Mouse (Mus musculus): ENCODE results near the gene Gm3383. TPM values are rescaled to one million over a fixed set of nuclear protein-coding genes. Genes with fewer than 3 reads are reported as not detected.
"Not testable (repeated sequence)": the region's sequence is repeated elsewhere in the genome, so short reads cannot be mapped to it uniquely, and the experiment has no call there.

Gm3383 gene
- 1.3 and 1.7 TPM in 2 replicates for polyA plus RNA-seq (2014; fragmentation: Nextera tagmentation; extraction: Ambion mirVana)

DNA sequence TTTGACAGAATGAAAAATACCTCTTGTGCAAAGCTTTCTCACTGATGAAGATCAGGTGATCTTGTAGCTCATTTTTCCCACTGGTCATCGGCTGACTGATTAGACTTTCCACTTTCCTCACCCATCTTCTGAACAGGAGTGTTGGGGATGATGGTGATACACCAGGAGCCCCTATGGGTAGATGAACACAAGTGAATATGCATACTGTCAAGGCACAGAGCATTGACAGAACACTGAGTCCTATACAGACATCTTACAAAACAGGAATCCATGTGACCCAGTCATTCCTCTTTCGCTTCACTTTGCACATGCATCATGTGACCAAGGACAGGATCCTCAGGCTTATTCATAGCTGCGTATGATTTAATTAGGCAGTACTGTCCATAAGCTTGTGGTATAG, at the start of gene Gm3383:
TSS of gene Gm3383 (minus strand) at position 101 of the 400 bp plus-strand sequence.
- H3K9me3 ChIP-seq (ENCODE audit: control insufficient read depth, low read length); DNase-seq (ENCODE audit: low spot score); H3K27me3 ChIP-seq (ENCODE audit: control insufficient read depth, insufficient read depth, low read length); H3K27ac ChIP-seq (ENCODE audit: low read depth, low read length); H3K36me3 ChIP-seq (ENCODE audit: control insufficient read depth, insufficient read depth, low read length); H3K4me1 ChIP-seq (replicated peaks; ENCODE audit: control insufficient read depth, insufficient read depth, low read length); H3K4me3 ChIP-seq (ENCODE audit: low read depth, low read length); H3K4me2 ChIP-seq (replicated peaks; ENCODE audit: low read depth, low read length); ATAC-seq (ENCODE audit: low FRiP score); H3K9ac ChIP-seq (ENCODE audit: low read depth, low read length): not testable (repeated sequence)
- no CpG with 5 or more reads among the region's 3 CpGs for WGBS

DNA sequence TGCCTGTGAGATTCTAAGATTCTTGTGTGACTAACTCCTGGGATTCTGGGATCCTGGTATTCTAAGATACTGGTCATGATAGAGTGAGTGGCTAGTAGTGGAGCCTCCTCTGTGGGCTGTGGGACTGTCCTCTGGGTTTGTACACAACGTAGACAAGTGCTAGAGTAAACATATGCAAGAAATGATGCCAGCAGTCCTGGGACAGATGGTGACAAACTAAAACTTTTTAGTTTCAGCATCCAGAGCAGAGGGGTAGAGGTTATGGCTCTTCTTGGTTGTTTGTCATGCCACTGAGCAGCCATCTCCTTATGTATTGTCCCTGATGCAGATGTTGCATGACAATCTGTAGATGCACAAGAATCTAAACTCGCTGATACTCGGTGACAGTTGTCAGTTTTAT, 48.1 kb upstream of the Gm3383 start:
- H3K27ac ChIP-seq (ENCODE audit: low read depth, low read length); DNase-seq (ENCODE audit: low spot score); H3K27me3 ChIP-seq (ENCODE audit: control insufficient read depth, insufficient read depth, low read length); H3K9me3 ChIP-seq (ENCODE audit: control insufficient read depth, low read length); ATAC-seq (ENCODE audit: low FRiP score); H3K9ac ChIP-seq (ENCODE audit: low read depth, low read length); H3K36me3 ChIP-seq (ENCODE audit: control insufficient read depth, insufficient read depth, low read length); H3K4me3 ChIP-seq (ENCODE audit: low read depth, low read length); H3K4me2 ChIP-seq (replicated peaks; ENCODE audit: low read depth, low read length); H3K4me1 ChIP-seq (replicated peaks; ENCODE audit: control insufficient read depth, insufficient read depth, low read length): not testable (repeated sequence)
- WGBS: 88% methylated on average over 3 of the region's 3 CpGs

DNA sequence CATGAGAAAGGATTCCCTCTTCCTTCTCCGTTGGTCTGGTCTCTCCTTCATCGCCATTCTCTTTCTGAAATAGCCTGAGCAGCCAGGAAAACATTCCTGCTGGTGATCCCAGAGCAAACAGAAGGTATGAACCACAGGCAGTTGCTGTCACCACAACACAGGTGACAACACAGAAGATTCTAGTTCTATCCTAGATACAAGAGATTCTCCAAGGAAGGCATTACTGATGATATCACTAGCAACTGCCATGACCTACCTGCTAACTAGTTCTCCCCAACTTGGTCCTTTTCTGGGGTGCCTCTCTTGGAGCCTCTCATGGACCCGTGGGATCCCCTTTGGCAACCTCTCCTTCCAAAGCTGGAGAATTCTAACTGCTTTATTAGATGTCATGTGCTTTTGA, 22.4 kb upstream of the Gm3383 start, which contains the start of gene Gm3424:
TSS of gene Gm3424 (minus strand) at position 101 of the 400 bp plus-strand sequence.
- H3K9me3 ChIP-seq (ENCODE audit: control insufficient read depth, low read length): not testable (repeated sequence)
- no CpG with 5 or more reads among the region's 3 CpGs for WGBS

DNA sequence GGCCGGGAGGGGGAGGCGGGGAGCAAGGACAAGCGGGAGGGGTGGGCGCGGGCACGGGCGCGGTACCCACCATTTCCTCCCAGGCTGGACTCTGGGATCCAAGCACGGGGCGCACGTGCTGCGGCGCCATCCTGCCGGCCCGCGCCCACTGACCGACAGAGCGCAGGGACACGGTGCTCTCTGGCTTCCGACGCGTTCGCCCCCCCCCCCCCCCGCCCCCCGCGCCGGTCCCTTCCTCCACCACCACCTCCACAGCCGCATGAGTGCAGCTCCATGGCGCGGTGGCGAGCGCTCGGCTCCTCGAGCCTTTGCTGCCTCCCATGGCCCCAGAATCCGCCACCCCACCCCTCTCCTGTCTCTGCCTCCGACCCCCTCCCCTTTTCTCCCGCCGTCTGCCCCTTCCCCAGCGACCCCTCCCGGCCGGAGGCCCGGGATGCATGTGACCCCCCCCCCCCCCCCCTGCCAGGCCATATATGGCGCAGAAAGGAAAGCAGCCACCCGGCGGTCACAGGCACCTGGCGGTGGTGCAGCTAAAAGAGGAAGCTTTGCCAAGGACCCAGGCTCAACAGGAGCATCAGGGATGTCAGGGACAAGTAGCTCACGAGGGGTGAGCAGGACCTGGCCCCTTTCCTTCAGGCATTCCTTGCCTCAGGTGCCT, 5.0 kb upstream of the Gm3383 start:
- not testable (repeated sequence) for H3K9me3 ChIP-seq (ENCODE audit: control insufficient read depth, low read length); H3K36me3 ChIP-seq (ENCODE audit: control insufficient read depth, insufficient read depth, low read length); H3K4me1 ChIP-seq (replicated peaks; ENCODE audit: control insufficient read depth, insufficient read depth, low read length); H3K27ac ChIP-seq (ENCODE audit: low read depth, low read length); DNase-seq (ENCODE audit: low spot score); H3K4me3 ChIP-seq (ENCODE audit: low read depth, low read length); H3K9ac ChIP-seq (ENCODE audit: low read depth, low read length); H3K27me3 ChIP-seq (ENCODE audit: control insufficient read depth, insufficient read depth, low read length); H3K4me2 ChIP-seq (replicated peaks; ENCODE audit: low read depth, low read length)
- peak; percentile 72; the same call in 1 of the 2 replicates for ATAC-seq (ENCODE audit: low FRiP score)
- WGBS: no CpG with 5 or more reads among the region's 47 CpGs

More for the DNA sequence above, 22.4 kb upstream of the Gm3383 start, which contains the start of gene Gm3424:
- not testable (repeated sequence) for H3K4me2 ChIP-seq (replicated peaks; ENCODE audit: low read depth, low read length); H3K27me3 ChIP-seq (ENCODE audit: control insufficient read depth, insufficient read depth, low read length); DNase-seq (ENCODE audit: low spot score); ATAC-seq (ENCODE audit: low FRiP score); H3K4me1 ChIP-seq (replicated peaks; ENCODE audit: control insufficient read depth, insufficient read depth, low read length); H3K4me3 ChIP-seq (ENCODE audit: low read depth, low read length); H3K9ac ChIP-seq (ENCODE audit: low read depth, low read length); H3K27ac ChIP-seq (ENCODE audit: low read depth, low read length); H3K36me3 ChIP-seq (ENCODE audit: control insufficient read depth, insufficient read depth, low read length)

DNA sequence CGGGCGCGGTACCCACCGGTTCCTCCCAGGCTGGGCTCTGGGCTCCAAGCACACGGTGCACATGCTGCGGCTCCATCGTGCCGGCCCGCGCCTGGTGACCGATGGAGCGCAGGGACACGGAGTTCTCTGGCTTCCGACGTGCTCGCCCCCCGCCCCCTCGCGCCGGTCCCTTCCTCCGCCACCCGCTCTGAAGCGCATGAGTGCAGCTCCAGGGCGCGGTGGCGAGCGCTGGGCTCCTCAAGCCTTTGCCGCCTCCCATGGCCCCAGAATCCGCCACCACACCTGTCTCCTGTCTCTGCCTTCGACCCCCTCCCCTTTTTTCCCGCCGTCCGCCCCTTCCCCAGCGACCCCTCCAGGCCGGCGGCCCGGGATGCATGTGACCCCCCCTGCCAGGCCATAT, 66.3 kb downstream of the Gm3383 start, which contains the start of gene Gm3373:
TSS of gene Gm3373 (minus strand) at position 101 of the 400 bp plus-strand sequence.
- not testable (repeated sequence) for H3K27me3 ChIP-seq (ENCODE audit: control insufficient read depth, insufficient read depth, low read length); ATAC-seq (ENCODE audit: low FRiP score)

DNA sequence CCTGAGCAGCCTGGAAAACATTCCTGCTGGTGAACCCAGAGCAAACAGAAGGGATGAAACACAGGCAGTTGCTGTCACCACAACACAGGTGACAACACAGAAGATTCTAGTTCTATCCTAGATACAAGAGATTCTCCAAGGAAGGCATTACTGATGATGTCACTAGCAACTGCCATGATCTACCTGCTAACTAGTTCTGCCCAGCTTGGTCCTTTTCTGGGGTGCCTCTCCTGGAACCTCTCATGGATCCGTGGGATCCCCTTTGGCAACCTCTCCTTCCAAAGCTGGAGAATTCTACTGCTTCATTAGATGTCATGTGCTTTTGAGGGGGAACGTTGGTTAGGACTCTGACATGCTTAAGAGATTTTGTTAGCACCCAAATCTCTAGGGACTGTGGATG, 120.4 kb downstream of the Gm3383 start, which contains the start of gene Gm9603:
TSS of gene Gm9603 (minus strand) at position 101 of the 400 bp plus-strand sequence.
- not testable (repeated sequence) for H3K27me3 ChIP-seq (ENCODE audit: control insufficient read depth, insufficient read depth, low read length); H3K36me3 ChIP-seq (ENCODE audit: control insufficient read depth, insufficient read depth, low read length); H3K4me2 ChIP-seq (replicated peaks; ENCODE audit: low read depth, low read length); H3K27ac ChIP-seq (ENCODE audit: low read depth, low read length); H3K9me3 ChIP-seq (ENCODE audit: control insufficient read depth, low read length); H3K4me3 ChIP-seq (ENCODE audit: low read depth, low read length); ATAC-seq (ENCODE audit: low FRiP score); H3K4me1 ChIP-seq (replicated peaks; ENCODE audit: control insufficient read depth, insufficient read depth, low read length); DNase-seq (ENCODE audit: low spot score); H3K9ac ChIP-seq (ENCODE audit: low read depth, low read length)
- no CpG with 5 or more reads among the region's 2 CpGs for WGBS

More for the DNA sequence above, 66.3 kb downstream of the Gm3383 start, which contains the start of gene Gm3373:
- not testable (repeated sequence) for H3K9ac ChIP-seq (ENCODE audit: low read depth, low read length); H3K27ac ChIP-seq (ENCODE audit: low read depth, low read length); H3K4me1 ChIP-seq (replicated peaks; ENCODE audit: control insufficient read depth, insufficient read depth, low read length); DNase-seq (ENCODE audit: low spot score); H3K9me3 ChIP-seq (ENCODE audit: control insufficient read depth, low read length); H3K4me3 ChIP-seq (ENCODE audit: low read depth, low read length); H3K4me2 ChIP-seq (replicated peaks; ENCODE audit: low read depth, low read length); H3K36me3 ChIP-seq (ENCODE audit: control insufficient read depth, insufficient read depth, low read length)
- no CpG with 5 or more reads among the region's 37 CpGs for WGBS

DNA sequence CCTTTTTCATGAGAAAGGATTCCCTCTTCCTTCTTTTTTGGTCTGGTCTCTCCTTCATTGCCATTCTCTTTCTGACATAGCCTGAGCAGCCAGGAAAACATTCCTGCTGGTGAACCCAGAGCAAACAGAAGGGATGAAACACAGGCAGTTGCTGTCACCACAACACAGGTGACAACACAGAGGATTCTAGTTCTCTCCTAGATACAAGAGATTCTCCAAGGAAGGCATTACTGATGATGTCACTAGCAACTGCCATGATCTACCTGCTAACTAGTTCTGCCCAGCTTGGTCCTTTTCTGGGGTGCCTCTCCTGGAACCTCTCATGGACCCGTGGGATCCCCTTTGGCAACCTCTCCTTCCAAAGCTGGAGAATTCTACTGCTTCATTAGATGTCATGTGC, 174.9 kb downstream of the Gm3383 start, which contains the start of gene Gm8265:
TSS of gene Gm8265 (minus strand) at position 101 of the 400 bp plus-strand sequence.
- H3K36me3 ChIP-seq (ENCODE audit: control insufficient read depth, insufficient read depth, low read length): not testable (repeated sequence)
- WGBS: no CpG with 5 or more reads among the region's 1 CpGs

More for the DNA sequence above, 174.9 kb downstream of the Gm3383 start, which contains the start of gene Gm8265:
- not testable (repeated sequence) for H3K4me1 ChIP-seq (replicated peaks; ENCODE audit: control insufficient read depth, insufficient read depth, low read length); ATAC-seq (ENCODE audit: low FRiP score); H3K4me2 ChIP-seq (replicated peaks; ENCODE audit: low read depth, low read length); H3K4me3 ChIP-seq (ENCODE audit: low read depth, low read length); H3K9ac ChIP-seq (ENCODE audit: low read depth, low read length); H3K27ac ChIP-seq (ENCODE audit: low read depth, low read length); DNase-seq (ENCODE audit: low spot score); H3K27me3 ChIP-seq (ENCODE audit: control insufficient read depth, insufficient read depth, low read length); H3K9me3 ChIP-seq (ENCODE audit: control insufficient read depth, low read length)
